Mouse (Mus musculus): ENCODE data around the gene Gm5737. TPM values are rescaled to one million over a fixed set of nuclear protein-coding genes. Genes with fewer than 3 reads are reported as not detected.

The Gm5737 gene
- not detected in 2 replicates for polyA plus RNA-seq (2012)

DNA sequence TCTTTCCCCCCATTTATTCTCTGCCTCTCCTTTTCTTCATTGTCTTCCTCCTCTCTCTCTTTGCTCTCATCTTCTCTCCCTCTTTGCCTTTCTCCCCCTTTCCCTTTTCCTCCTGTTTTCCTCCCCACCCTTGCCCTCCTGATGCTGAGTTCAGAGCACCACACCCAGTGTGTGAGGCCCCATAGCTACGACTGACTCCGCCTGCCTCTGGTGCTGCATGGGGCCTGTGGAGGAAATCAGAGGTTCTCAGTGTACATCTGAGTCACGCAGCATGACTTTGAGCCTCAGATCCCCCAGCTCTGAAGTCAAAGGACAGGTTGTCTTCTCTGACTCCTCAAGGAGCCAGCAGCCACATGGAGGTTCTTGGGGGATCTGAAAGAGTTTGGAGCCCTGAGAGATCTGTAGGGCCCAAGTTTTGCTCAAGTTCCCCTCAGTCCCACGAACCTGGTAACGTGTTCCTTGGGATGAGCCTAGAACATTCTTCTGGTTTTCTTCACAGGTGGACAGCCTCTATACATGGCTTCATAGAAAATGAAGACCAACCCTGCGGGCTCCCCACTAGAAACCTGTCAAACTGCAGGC is at the start of gene Gm5737:
Gm5737 (plus strand) TSS at position 532 of the 582 bp plus-strand sequence.

DNA sequence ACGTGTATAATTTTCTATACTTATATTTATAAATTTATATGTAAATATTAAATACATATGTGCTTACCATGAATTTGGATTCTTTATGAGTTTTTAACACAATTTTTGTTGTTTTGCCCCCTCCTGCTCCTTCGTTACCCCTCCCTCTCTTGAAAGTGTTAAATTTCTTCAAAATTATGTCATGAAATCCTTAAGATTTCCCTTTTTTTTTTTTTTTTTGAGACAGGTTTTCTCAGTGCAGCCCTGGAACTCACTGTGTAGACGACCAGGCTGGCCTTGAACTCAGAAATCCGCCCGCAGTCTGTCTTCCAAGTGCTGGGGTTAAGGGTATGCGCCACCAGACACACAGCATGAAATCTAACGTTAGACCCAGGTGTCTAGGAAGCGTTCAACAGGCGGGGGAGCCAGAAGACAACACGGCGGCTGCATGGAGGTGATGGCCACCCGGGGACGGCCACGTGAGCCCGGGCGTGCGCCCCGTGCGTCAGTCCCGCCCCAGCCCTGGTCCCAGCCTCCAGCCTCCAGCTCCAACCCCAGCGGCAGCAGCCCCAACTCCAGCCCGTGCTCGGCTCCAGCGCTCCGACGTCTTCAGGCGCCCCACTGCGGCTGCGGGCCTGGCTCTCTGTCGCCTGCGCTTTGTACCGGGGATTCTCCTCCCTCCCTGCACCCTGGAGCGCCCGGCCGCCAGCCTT is 30.3 kb downstream of the Gm5737 start, which contains the start of gene Eef2k:
Eef2k (plus strand) TSS at position 487 of the 692 bp plus-strand sequence.

Other genes with a start within 250 kb of the Gm5737 start
- gene Uqcrc2, start 177.2 kb upstream of the Gm5737 start, polyA plus RNA-seq (2012): 8.3 and 8.6 TPM in 2 replicates
- gene Pdzd9, start 142.0 kb upstream of the Gm5737 start, polyA plus RNA-seq (2012): not detected in 2 replicates
- 18.5 and 20.2 TPM in 2 replicates for gene Mosmo, start 134.7 kb upstream of the Gm5737 start, polyA plus RNA-seq (2012)
- gene Vwa3a, start 73.0 kb upstream of the Gm5737 start, polyA plus RNA-seq (2012): not detected in 2 replicates
- 87.6 and 109 TPM in 2 replicates for gene Eef2k, start 30.5 kb downstream of the Gm5737 start, polyA plus RNA-seq (2012)
- 24.5 and 27.9 TPM in 2 replicates for gene Polr3e, start 105.4 kb downstream of the Gm5737 start, polyA plus RNA-seq (2012)
- 4.2 and 5.8 TPM in 2 replicates for gene Cdr2, start 169.9 kb downstream of the Gm5737 start, polyA plus RNA-seq (2012)
- not detected in 2 replicates for gene Mfsd13b, start 170.1 kb downstream of the Gm5737 start, polyA plus RNA-seq (2012)
- gene Mettl9, start 222.1 kb downstream of the Gm5737 start, polyA plus RNA-seq (2012): 29.1 and 29.9 TPM in 2 replicates

All from megakaryocyte-erythroid progenitor cell, adult 5 weeks (primary cell).